Mouse (Mus musculus): ENCODE results near the gene Cln5. TPM values are rescaled to one million over a fixed set of nuclear protein-coding genes. Genes with fewer than 3 reads are reported as not detected.

Cln5 gene
- polyA plus RNA-seq, 2 experiments, result 20.6 to 34.2 TPM

- WGBS, result 89% methylated on average over 12 of the region's 12 CpGs
- H3K27me3 ChIP-seq (ENCODE audit: control insufficient read depth, insufficient read depth, low read length), result no peaks in the 10 kb centered on the region
- H3K9ac ChIP-seq (ENCODE audit: low read depth, low read length, severe bottlenecking), result no peak overlapping the region
- no peak overlapping the region for H3K27ac ChIP-seq (replicated peaks; ENCODE audit: low read depth, low read length)
- DNase-seq (ENCODE audit: low spot score) (no peak), ATAC-seq (ENCODE audit: low FRiP score, low read depth) (no peak)
- no peak overlapping the region for H3K4me3 ChIP-seq (replicated peaks; ENCODE audit: low read length)
- no peaks in the 10 kb centered on the region for H3K9me3 ChIP-seq (ENCODE audit: control insufficient read depth, low read length)
- no peaks in the 10 kb centered on the region for H3K4me1 ChIP-seq (ENCODE audit: control insufficient read depth, insufficient read depth, low read length)
- H3K4me2 ChIP-seq (replicated peaks; ENCODE audit: low read depth, low read length, severe bottlenecking), result no peak overlapping the region
- peaks cover 24% of the 10 kb centered on the region for H3K36me3 ChIP-seq (ENCODE audit: control insufficient read depth, insufficient read depth, low read length)
- no peak for TF ChIP-seq POLR2A (IDR thresholded peaks at IDR 0.05; ENCODE audit: borderline replicate concordance, extremely low read depth, insufficient read depth, insufficient read length)
These were observed 1.5 kb downstream of the Cln5 start for GRCm38 (mm10) chr14:103071471-103071870.

- Histone ChIP-seq H3K27ac (replicated peaks; ENCODE audit: low read depth, low read length) (no peak overlapping the region), H3K4me3 (replicated peaks; ENCODE audit: low read length) (no peak overlapping the region), H3K27me3 (ENCODE audit: control insufficient read depth, insufficient read depth, low read length) (no peaks in the 10 kb centered on the region), H3K4me1 (ENCODE audit: control insufficient read depth, insufficient read depth, low read length) (no peaks in the 10 kb centered on the region), H3K4me2 (replicated peaks; ENCODE audit: low read depth, low read length, severe bottlenecking) (no peak overlapping the region), H3K9ac (ENCODE audit: low read depth, low read length, severe bottlenecking) (no peak overlapping the region), H3K36me3 (ENCODE audit: control insufficient read depth, insufficient read depth, low read length) (peaks cover 27% of the 10 kb centered on the region), H3K9me3 (ENCODE audit: control insufficient read depth, low read length) (no peaks in the 10 kb centered on the region)
- no peak for DNase-seq (ENCODE audit: low spot score)
- no peak for ATAC-seq (ENCODE audit: low FRiP score, low read depth)
- no peak for TF ChIP-seq POLR2A (IDR thresholded peaks at IDR 0.05; ENCODE audit: borderline replicate concordance, extremely low read depth, insufficient read depth, insufficient read length)
- 94% methylated on average over 4 of the region's 4 CpGs for WGBS
These were observed 2.7 kb downstream of the Cln5 start for GRCm38 (mm10) chr14:103072731-103073130.

GRCm38 (mm10) chr14:103073825-103074224, 3.8 kb downstream of the Cln5 start:
- no peaks in the 10 kb centered on the region for H3K9me3 ChIP-seq (ENCODE audit: control insufficient read depth, low read length)
- no peak overlapping the region for H3K27ac ChIP-seq (replicated peaks; ENCODE audit: low read depth, low read length)
- no peaks in the 10 kb centered on the region for H3K27me3 ChIP-seq (ENCODE audit: control insufficient read depth, insufficient read depth, low read length)
- no peak overlapping the region for H3K9ac ChIP-seq (ENCODE audit: low read depth, low read length, severe bottlenecking)
- H3K4me3 ChIP-seq (replicated peaks; ENCODE audit: low read length), result no peak overlapping the region
- no peaks in the 10 kb centered on the region for H3K4me1 ChIP-seq (ENCODE audit: control insufficient read depth, insufficient read depth, low read length)
- DNase-seq (ENCODE audit: low spot score) (no peak), ATAC-seq (ENCODE audit: low FRiP score, low read depth) (no peak)
- WGBS, result 94% methylated on average over 8 of the region's 8 CpGs
- peaks cover 36% of the 10 kb centered on the region for H3K36me3 ChIP-seq (ENCODE audit: control insufficient read depth, insufficient read depth, low read length)
- TF ChIP-seq POLR2A (IDR thresholded peaks at IDR 0.05; ENCODE audit: borderline replicate concordance, extremely low read depth, insufficient read depth, insufficient read length), result no peak
- H3K4me2 ChIP-seq (replicated peaks; ENCODE audit: low read depth, low read length, severe bottlenecking), result no peak overlapping the region

GRCm38 (mm10) chr14:103075166-103075565, 5.2 kb downstream of the Cln5 start:
- Histone ChIP-seq H3K4me2 (replicated peaks; ENCODE audit: low read depth, low read length, severe bottlenecking) (no peak overlapping the region), H3K27me3 (ENCODE audit: control insufficient read depth, insufficient read depth, low read length) (no peaks in the 10 kb centered on the region), H3K9ac (ENCODE audit: low read depth, low read length, severe bottlenecking) (no peak overlapping the region), H3K9me3 (ENCODE audit: control insufficient read depth, low read length) (no peaks in the 10 kb centered on the region), H3K4me1 (ENCODE audit: control insufficient read depth, insufficient read depth, low read length) (no peaks in the 10 kb centered on the region), H3K36me3 (ENCODE audit: control insufficient read depth, insufficient read depth, low read length) (peaks cover 42% of the 10 kb centered on the region), H3K4me3 (replicated peaks; ENCODE audit: low read length) (no peak overlapping the region), H3K27ac (replicated peaks; ENCODE audit: low read depth, low read length) (no peak overlapping the region)
- TF ChIP-seq POLR2A (IDR thresholded peaks at IDR 0.05; ENCODE audit: borderline replicate concordance, extremely low read depth, insufficient read depth, insufficient read length), result no peak
- 98% methylated on average over 7 of the region's 7 CpGs for WGBS
- DNase-seq (ENCODE audit: low spot score), result no peak
- ATAC-seq (ENCODE audit: low FRiP score, low read depth), result no peak

GRCm38 (mm10) chr14:103077272-103078005, 7.4 kb downstream of the Cln5 start:
- H3K27me3 ChIP-seq (ENCODE audit: control insufficient read depth, insufficient read depth, low read length), result no peaks in the 10 kb centered on the region
- WGBS, result 92% methylated on average over 9 of the region's 9 CpGs
- no peaks in the 10 kb centered on the region for H3K9me3 ChIP-seq (ENCODE audit: control insufficient read depth, low read length)
- no peak overlapping the region for H3K4me3 ChIP-seq (replicated peaks; ENCODE audit: low read length)
- no peak for TF ChIP-seq POLR2A (IDR thresholded peaks at IDR 0.05; ENCODE audit: borderline replicate concordance, extremely low read depth, insufficient read depth, insufficient read length)
- no peak overlapping the region for H3K4me2 ChIP-seq (replicated peaks; ENCODE audit: low read depth, low read length, severe bottlenecking)
- no peak for ATAC-seq (ENCODE audit: low FRiP score, low read depth)
- no peak for DNase-seq (ENCODE audit: low spot score)
- no peak overlapping the region for H3K27ac ChIP-seq (replicated peaks; ENCODE audit: low read depth, low read length)
- peaks cover 45% of the 10 kb centered on the region for H3K36me3 ChIP-seq (ENCODE audit: control insufficient read depth, insufficient read depth, low read length)
- H3K4me1 ChIP-seq (ENCODE audit: control insufficient read depth, insufficient read depth, low read length), result no peaks in the 10 kb centered on the region
- H3K9ac ChIP-seq (ENCODE audit: low read depth, low read length, severe bottlenecking), result no peak overlapping the region

Data from limb, embryonic 14.5 days (tissue).